In the genomic region with DNA sequence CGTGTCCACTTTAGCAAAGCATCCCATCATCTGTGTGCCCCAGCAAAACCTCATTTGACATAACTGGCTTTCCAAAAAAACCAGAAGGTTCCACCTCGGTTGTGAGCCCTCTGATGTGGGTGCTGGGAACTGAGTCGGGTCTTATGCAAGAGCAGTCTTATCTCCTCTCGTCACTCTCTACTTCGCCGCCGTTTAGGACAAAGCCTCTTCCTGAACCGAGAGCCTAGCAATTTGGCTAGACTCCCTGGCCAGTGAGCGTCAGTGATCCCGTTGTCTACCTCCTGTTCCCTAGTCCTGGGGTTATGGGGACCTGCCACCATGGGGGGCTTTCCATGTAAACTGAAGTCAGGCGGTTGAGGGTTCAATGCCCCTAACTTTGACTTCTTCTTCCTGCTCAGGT, we compare ENCODE assay signal across 19 mouse cellular contexts.
A peak's percentile ranks its signal among the peaks of the same experiment; 100 is the strongest.
DNase-seq lines count a peak whose midpoint lies in the region; ATAC-seq lines count a peak whose summit lies in the region.
"Had no signal": no experiment of that assay in that cellular context is flagged by ENCODE, and none has a peak within 500 bp of the region (broad histone marks: within the 10 kb centered on the region; RNA-seq: fewer than 3 reads in every experiment).

No protein-coding gene starts in this region.

- H3K4me1 ChIP-seq in midbrain, embryonic 11.5 days (ENCODE audit: control insufficient read depth, insufficient read depth, low read length): no peaks in the 10 kb centered on the region
- peaks cover 8% of the 10 kb centered on the region for H3K4me1 ChIP-seq in midbrain, embryonic 15.5 days

- no peak for ATAC-seq in midbrain, embryonic 11.5 days (ENCODE audit: low FRiP score)
- no peak for ATAC-seq in midbrain, embryonic 15.5 days (replicated peaks)
- ATAC-seq: activated CD4-positive, CD25-positive, alpha-beta regulatory T cell, adult 4 months; CD4-positive, CD25-positive, alpha-beta regulatory T cell, adult 4 months; Patski had no signal

- intact Hi-C loops in heart, postnatal 25 days (cut with DNase I): no loop called here

- H3K4me3 ChIP-seq in midbrain, embryonic 11.5 days (ENCODE audit: low read depth, low read length): no peak overlapping the region
- H3K4me3 ChIP-seq in midbrain, embryonic 15.5 days: no peak overlapping the region

- no peak overlapping the region for H3K9ac ChIP-seq in midbrain, embryonic 11.5 days (ENCODE audit: low read length)
- no peak overlapping the region for H3K9ac ChIP-seq in midbrain, embryonic 15.5 days

- peak; percentile 56 for DNase-seq in heart, adult 11 months
- no peak for DNase-seq in heart, postnatal 25 days (ENCODE audit: low spot score)
- peak; percentile 57 for DNase-seq in midbrain, embryonic 11.5 days (ENCODE audit: low spot score, missing footprints)
- DNase-seq: adrenal gland, adult 2 months; adrenal gland, adult 8-10 months; adrenal gland, postnatal 10 days; adrenal gland, postnatal 14 days; adrenal gland, postnatal 25 days; adrenal gland, postnatal 36 days; B cell, adult 2 months; cerebellum, adult 11 months; cerebellum, adult 11-12 months; cerebellum, adult 18-20 months had no signal

- no peaks in the 10 kb centered on the region for H3K36me3 ChIP-seq in midbrain, embryonic 11.5 days (ENCODE audit: control insufficient read depth, insufficient read depth, low read length)
- H3K36me3 ChIP-seq in midbrain, embryonic 15.5 days (replicated peaks): no peaks in the 10 kb centered on the region
- H3K36me3 ChIP-seq: G1E had no signal

- H3K27me3 ChIP-seq in midbrain, embryonic 11.5 days (ENCODE audit: control insufficient read depth, insufficient read depth, low read length): no peaks in the 10 kb centered on the region
- no peaks in the 10 kb centered on the region for H3K27me3 ChIP-seq in midbrain, embryonic 15.5 days (replicated peaks)
- H3K27me3 ChIP-seq: CH12.LX, Patski had no signal

- H3K9me3 ChIP-seq in midbrain, embryonic 11.5 days (ENCODE audit: control insufficient read depth, low read length): no peaks in the 10 kb centered on the region
- H3K9me3 ChIP-seq in midbrain, embryonic 15.5 days: no peaks in the 10 kb centered on the region

- H3K4me2 ChIP-seq in midbrain, embryonic 11.5 days: no peak overlapping the region
- no peak overlapping the region for H3K4me2 ChIP-seq in midbrain, embryonic 15.5 days

- 89% methylated on average over 11 of the region's 11 CpGs for WGBS in midbrain, embryonic 11.5 days
- 93% methylated on average over 11 of the region's 11 CpGs for WGBS in midbrain, embryonic 15.5 days

- no peak overlapping the region for H3K27ac ChIP-seq in midbrain, embryonic 11.5 days (ENCODE audit: low read depth, low read length)
- no peak overlapping the region for H3K27ac ChIP-seq in midbrain, embryonic 15.5 days
